Mouse (Mus musculus): Measurements from ENCODE around the gene Upk3a. TPM values are rescaled to one million over a fixed set of nuclear protein-coding genes. Genes with fewer than 3 reads are reported as not detected.

Upk3a gene
- total RNA-seq (2017) = not detected in 2 replicates

- ATAC-seq (replicated peaks; ENCODE audit: low read depth, poor library complexity, severe bottlenecking) = no peak
Observed at GRCm38 (mm10) chr15:85016951-85017664, at the start of gene Upk3a. Upk3a (plus strand) TSS chr15:85017141.

DNA sequence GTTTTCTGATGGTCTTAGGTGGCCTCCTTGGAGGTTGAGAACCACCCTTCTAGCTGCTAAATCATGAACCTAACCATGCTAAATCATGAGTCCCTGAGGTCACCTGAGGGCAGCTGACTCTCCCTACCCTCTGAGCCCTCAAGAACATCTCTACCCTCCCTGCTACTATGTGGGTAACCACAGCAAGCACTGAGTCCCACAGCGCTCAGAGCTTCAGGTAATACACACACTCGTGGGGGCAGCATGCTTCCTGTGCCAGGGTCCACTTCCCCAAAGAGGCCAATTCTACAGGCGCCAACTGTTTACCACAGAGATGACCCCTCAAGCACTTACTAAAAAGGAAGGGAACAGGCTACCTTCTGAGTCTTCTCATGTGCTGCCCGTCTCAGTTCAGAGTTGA, 48.4 kb upstream of the Upk3a start:
- ATAC-seq (replicated peaks; ENCODE audit: low read depth, poor library complexity, severe bottlenecking) = peak; percentile 74

- no peak for ATAC-seq (replicated peaks; ENCODE audit: low read depth, poor library complexity, severe bottlenecking)
Observed at GRCm38 (mm10) chr15:84972860-84973543, 43.9 kb upstream of the Upk3a start.

GRCm38 (mm10) chr15:84973544-84973871, 43.4 kb upstream of the Upk3a start:
- ATAC-seq (replicated peaks; ENCODE audit: low read depth, poor library complexity, severe bottlenecking) = no peak

DNA sequence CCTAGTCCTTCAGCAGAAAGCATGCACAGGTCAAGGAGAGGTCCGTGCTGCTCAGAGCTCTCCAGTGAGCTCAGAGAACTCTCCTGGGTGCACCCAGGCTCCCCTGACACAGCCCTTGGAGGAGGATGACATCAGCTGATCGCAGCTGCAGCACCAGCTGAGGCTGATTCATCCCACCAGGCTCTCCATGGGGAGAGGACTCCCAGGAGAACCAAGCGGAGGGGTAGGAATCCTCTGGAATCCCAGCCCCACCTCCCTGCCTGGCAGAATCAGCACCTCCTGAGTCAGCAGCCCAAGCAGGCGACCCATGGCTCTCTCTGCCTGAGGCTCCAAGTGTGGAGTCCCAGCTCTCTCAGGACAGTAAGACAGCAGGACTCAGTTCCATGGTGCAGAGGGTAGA, 41.2 kb upstream of the Upk3a start:
- no peak for ATAC-seq (replicated peaks; ENCODE audit: low read depth, poor library complexity, severe bottlenecking)

GRCm38 (mm10) chr15:84981609-84982313, 35.2 kb upstream of the Upk3a start:
- 0 out of 2 replicates have a peak, but pooled peaks have one; percentile 34 for ATAC-seq (replicated peaks; ENCODE audit: low read depth, poor library complexity, severe bottlenecking)

- ATAC-seq (replicated peaks; ENCODE audit: low read depth, poor library complexity, severe bottlenecking) = no peak
Observed at GRCm38 (mm10) chr15:84982888-84983287, 34.1 kb upstream of the Upk3a start.

- ATAC-seq (replicated peaks; ENCODE audit: low read depth, poor library complexity, severe bottlenecking) = no peak
Observed at GRCm38 (mm10) chr15:84983721-84984120, 33.2 kb upstream of the Upk3a start.

GRCm38 (mm10) chr15:84985516-84986160, 31.3 kb upstream of the Upk3a start:
- ATAC-seq (replicated peaks; ENCODE audit: low read depth, poor library complexity, severe bottlenecking) = no peak

DNA sequence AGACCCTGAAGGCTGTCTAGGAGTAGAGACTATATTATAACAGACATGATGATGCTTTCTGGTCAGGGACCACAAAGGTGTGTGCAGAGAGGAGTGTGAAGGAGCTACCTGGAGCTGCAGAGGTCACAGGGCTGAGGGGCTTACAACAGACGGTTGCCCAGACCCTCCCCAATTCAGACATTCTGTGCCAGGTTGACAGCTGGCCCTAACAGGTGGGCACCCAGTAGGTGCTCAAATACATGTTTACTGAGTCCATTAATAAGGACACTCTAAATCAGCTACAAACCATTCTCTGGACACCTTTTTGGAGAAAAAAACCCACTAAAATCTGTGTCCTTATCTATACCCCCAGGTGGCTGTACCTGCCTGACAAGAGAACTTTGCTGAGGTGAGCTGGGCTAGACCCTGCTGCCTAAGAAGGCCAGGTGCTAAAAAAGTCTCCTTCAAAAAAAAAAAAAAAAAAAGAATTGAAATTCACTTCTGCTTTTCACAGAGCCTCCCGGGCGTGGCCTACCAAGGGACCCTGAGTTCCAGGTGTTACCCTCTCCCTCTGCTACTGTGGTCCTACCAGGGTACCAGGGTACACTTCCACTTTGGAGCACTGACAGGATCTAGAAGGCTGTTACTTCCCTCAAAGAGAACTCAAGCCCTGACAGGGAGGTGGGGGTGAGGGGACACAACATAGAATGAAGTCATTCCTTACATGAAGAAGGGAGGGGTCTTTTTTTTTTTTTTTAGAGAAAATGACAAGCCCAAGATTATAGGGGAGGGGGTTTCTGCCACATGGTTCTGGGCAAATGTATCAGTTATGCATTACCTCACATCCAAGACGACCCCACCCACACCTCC, 30.5 kb upstream of the Upk3a start:
- peak; percentile 51 for ATAC-seq (replicated peaks; ENCODE audit: low read depth, poor library complexity, severe bottlenecking)

DNA sequence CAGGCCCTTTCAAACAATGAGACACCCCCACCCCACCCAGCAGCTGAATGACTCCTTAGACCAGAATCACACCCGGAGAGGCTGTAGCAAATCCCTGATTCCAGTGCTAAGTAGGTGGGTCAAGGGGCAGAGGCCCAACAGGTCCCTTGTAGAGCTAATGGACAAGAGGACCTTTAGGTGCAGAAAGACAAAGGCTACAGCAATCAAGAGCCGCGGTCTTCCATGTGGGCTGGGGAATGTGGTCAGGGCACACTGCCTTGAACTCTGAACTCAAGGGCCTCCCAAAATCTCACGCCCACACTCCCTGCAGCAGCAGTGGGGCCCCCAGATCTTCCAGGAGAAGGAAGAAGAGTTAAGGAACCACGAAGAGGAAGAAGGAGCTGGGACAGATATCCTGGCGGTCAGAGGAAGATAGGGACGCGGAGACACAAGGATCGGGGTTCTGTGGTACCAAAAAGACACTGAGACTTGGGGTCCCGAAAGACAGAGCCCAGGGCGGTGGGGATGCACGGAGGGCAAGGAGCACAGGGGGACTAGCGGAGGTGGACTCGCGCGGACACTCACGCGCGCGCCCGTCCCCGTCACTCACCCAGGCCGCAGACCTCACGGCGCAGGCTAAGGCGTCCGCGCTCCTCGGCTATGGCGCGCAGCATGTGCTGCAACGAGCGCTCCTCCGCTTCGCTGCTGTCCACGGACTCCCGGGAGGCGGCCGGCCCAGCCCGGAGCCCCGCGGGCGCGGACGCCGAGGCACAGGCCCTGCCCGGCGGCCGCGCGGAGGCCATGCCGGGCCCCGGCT, 29.7 kb upstream of the Upk3a start:
- ATAC-seq (replicated peaks; ENCODE audit: low read depth, poor library complexity, severe bottlenecking) = peak; percentile 15; the same call in 1 of the 2 replicates

GRCm38 (mm10) chr15:84987874-84988825, 28.8 kb upstream of the Upk3a start, which contains the start of gene 5031439G07Rik:
5031439G07Rik (minus strand) TSS chr15:84988551.
- peak; percentile 83 for ATAC-seq (replicated peaks; ENCODE audit: low read depth, poor library complexity, severe bottlenecking)

GRCm38 (mm10) chr15:84989098-84989497, 27.8 kb upstream of the Upk3a start:
- ATAC-seq (replicated peaks; ENCODE audit: low read depth, poor library complexity, severe bottlenecking) = no peak

DNA sequence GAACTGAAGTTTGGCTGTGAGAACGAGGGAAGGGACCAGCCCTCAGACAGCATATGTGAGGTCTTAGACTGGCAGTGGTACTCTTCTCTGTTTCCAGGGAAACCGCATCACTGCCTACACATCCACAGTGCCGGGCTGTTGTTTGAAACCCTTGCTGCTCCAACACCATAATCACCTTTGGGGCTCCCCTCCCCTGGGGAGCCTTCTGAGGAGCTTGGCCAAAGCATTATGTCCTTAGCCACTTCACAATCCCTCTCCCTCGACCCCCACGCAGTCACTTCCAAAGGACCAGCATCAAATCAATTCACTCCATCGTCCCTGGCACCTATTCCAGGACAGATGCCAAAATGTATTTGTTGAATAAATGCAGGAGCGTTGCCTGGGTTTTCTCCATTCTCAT, 27.2 kb upstream of the Upk3a start:
- ATAC-seq (replicated peaks; ENCODE audit: low read depth, poor library complexity, severe bottlenecking) = no peak

DNA sequence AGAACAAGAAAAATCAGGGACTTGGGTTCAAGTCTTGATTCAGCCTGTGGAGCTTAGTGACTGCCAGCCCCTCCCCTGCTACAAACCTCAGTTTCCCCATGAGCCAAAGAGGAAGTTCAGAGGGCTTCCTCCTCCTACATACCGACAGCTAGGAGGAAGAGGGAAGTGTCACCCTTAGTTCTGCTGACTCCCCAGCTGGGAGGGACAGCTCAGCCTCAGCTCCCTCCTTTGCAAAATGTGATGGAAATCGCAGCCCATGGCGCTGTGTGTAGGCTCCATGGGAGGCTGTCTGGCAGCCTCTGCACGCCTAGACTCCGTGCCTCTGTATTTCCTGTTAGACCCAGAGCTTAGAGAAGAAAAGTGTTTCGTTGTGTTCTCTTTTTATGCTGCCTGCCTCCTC, 22.4 kb upstream of the Upk3a start:
- ATAC-seq (replicated peaks; ENCODE audit: low read depth, poor library complexity, severe bottlenecking) = peak; percentile 73

GRCm38 (mm10) chr15:84995041-84995440, 21.9 kb upstream of the Upk3a start:
- peak; percentile 53 for ATAC-seq (replicated peaks; ENCODE audit: low read depth, poor library complexity, severe bottlenecking)

- ATAC-seq (replicated peaks; ENCODE audit: low read depth, poor library complexity, severe bottlenecking) = peak; percentile 80
Observed at GRCm38 (mm10) chr15:84995967-84996366, 21.0 kb upstream of the Upk3a start.
